Comparison of ENCODE assay signal across 8 mouse cellular contexts in the genomic region with DNA sequence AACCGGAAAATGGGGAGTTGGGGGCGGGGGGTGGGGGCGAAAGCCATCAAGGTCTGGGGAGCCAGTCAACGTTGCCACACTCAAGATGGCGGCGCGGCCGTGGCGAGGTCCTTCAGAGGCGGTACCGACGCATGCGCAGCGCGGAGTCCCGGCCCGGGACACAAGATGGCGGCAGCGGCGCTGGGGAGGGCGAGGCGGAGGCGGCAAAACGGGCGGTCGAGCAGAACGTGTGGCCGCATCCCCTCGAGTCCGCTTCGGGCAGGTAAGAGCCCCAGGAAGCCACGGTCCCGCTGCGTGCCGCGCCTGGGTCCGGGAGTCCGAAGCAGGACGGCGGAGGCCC. TPM values are rescaled to one million over a fixed set of nuclear protein-coding genes. Genes with fewer than 3 reads are reported as not detected.
DNase-seq lines count a peak whose midpoint lies in the region; ATAC-seq lines count a peak whose summit lies in the region.

A gene (plus strand): TSS at position 77 of the 340 bp plus-strand sequence.

- no peaks in the 10 kb centered on the region for H3K27me3 ChIP-seq in forebrain, embryonic 10.5 days (ENCODE audit: poor library complexity, severe bottlenecking)
- no peaks in the 10 kb centered on the region for H3K27me3 ChIP-seq in heart, embryonic 14.5 days (ENCODE audit: control insufficient read depth, insufficient read depth, low read length)
- no peaks in the 10 kb centered on the region for H3K27me3 ChIP-seq in liver, embryonic 12.5 days (replicated peaks)
- no peaks in the 10 kb centered on the region for H3K27me3 ChIP-seq in stomach, embryonic 14.5 days (ENCODE audit: control insufficient read depth, insufficient read depth, low read length)

- peak within 1 kb of the TSS; percentile 97 for H3K4me2 ChIP-seq in heart, embryonic 14.5 days (ENCODE audit: low read length)
- peak within 1 kb of the TSS; percentile 87 for H3K4me2 ChIP-seq in liver, embryonic 12.5 days
- H3K4me2 ChIP-seq in stomach, embryonic 14.5 days (replicated peaks; ENCODE audit: low read depth, low read length), result peak within 1 kb of the TSS; percentile 89

- WGBS in forebrain, embryonic 10.5 days, result under 1% methylated on average over 40 of the region's 40 CpGs
- WGBS in heart, embryonic 14.5 days, result 0% methylated on average over 33 of the region's 40 CpGs
- under 1% methylated on average over 40 of the region's 40 CpGs for WGBS in liver, embryonic 12.5 days (ENCODE audit: insufficient replicate concordance)
- WGBS in stomach, embryonic 14.5 days, result under 1% methylated on average over 40 of the region's 40 CpGs

- H3K9me3 ChIP-seq in forebrain, embryonic 10.5 days, result no peaks in the 10 kb centered on the region
- H3K9me3 ChIP-seq in heart, embryonic 14.5 days (ENCODE audit: control insufficient read depth, low read length), result no peaks in the 10 kb centered on the region
- no peaks in the 10 kb centered on the region for H3K9me3 ChIP-seq in liver, embryonic 12.5 days (replicated peaks)
- H3K9me3 ChIP-seq in stomach, embryonic 14.5 days (ENCODE audit: control insufficient read depth, low read depth, low read length), result no peaks in the 10 kb centered on the region

- peak within 1 kb of the TSS; percentile 94 for H3K4me3 ChIP-seq in forebrain, embryonic 10.5 days
- H3K4me3 ChIP-seq in heart, embryonic 14.5 days (ENCODE audit: control insufficient read depth in 1 of 2, insufficient read depth in 1 of 2, low read depth in 1 of 2, low read length in 2 of 2), result peak within 1 kb of the TSS; percentile 95 to 99
- peak within 1 kb of the TSS; percentile 94 for H3K4me3 ChIP-seq in liver, embryonic 12.5 days
- H3K4me3 ChIP-seq in stomach, embryonic 14.5 days (ENCODE audit: low read depth, low read length), result peak within 1 kb of the TSS; percentile 97

- H3K27ac ChIP-seq in forebrain, embryonic 10.5 days, result peak within 1 kb of the TSS; percentile 100
- peak within 1 kb of the TSS; percentile 100 for H3K27ac ChIP-seq in heart, embryonic 14.5 days (replicated peaks in 1 of 2; ENCODE audit: control insufficient read depth in 1 of 2, insufficient read depth in 1 of 2, low read depth in 2 of 2, low read length in 2 of 2)
- peak within 1 kb of the TSS; percentile 98 for H3K27ac ChIP-seq in liver, embryonic 12.5 days
- peak within 1 kb of the TSS; percentile 100 for H3K27ac ChIP-seq in stomach, embryonic 14.5 days (ENCODE audit: low read length)

- peak; percentile 84 for DNase-seq in c-Kit-negative CD71-positive TER-119-positive erythroid progenitor cells, embryonic 14.5 days (ENCODE audit: low read depth, low spot score)
- DNase-seq in forebrain, embryonic 10.5 days (ENCODE audit: extremely low spot score, low spot score), result peak; percentile 93
- DNase-seq in kidney, postnatal 14 days, result peak; percentile 95
- DNase-seq in naive thymus-derived CD4-positive, alpha-beta T cell, adult 2 months (ENCODE audit: low read depth), result peak; percentile 98

- peaks cover 26% of the 10 kb centered on the region for H3K36me3 ChIP-seq in forebrain, embryonic 10.5 days (replicated peaks)
- peaks cover 24% of the 10 kb centered on the region for H3K36me3 ChIP-seq in heart, embryonic 14.5 days (ENCODE audit: control insufficient read depth, insufficient read depth, low read length)
- H3K36me3 ChIP-seq in liver, embryonic 12.5 days, result peaks cover 21% of the 10 kb centered on the region
- H3K36me3 ChIP-seq in stomach, embryonic 14.5 days (ENCODE audit: control insufficient read depth, insufficient read depth, low read length), result peaks cover 17% of the 10 kb centered on the region; the same call in 1 of the 2 replicates

- H3K9ac ChIP-seq in heart, embryonic 14.5 days (ENCODE audit: low read length), result peak within 1 kb of the TSS; percentile 100
- peak within 1 kb of the TSS; percentile 99 for H3K9ac ChIP-seq in liver, embryonic 12.5 days
- H3K9ac ChIP-seq in stomach, embryonic 14.5 days (replicated peaks; ENCODE audit: low read depth, low read length), result peak within 1 kb of the TSS; percentile 100

- ATAC-seq in CD4-positive, CD25-positive, alpha-beta regulatory T cell, adult 4 months, result peak; percentile 63
- peak; percentile 81 for ATAC-seq in heart, embryonic 14.5 days (ENCODE audit: insufficient number of reproducible peaks, insufficient read depth, low FRiP score, low read depth)
- peak; percentile 79 for ATAC-seq in liver, embryonic 12.5 days
- peak; percentile 77 for ATAC-seq in stomach, embryonic 14.5 days (ENCODE audit: insufficient number of reproducible peaks, insufficient read depth, low FRiP score, low read depth)

- peaks cover 50% of the 10 kb centered on the region for H3K4me1 ChIP-seq in forebrain, embryonic 10.5 days
- peaks cover 10 to 14% of the 10 kb centered on the region in 2 experiments for H3K4me1 ChIP-seq in heart, embryonic 14.5 days (ENCODE audit: control insufficient read depth in 2 of 2, insufficient read depth in 2 of 2, low read length in 2 of 2)
- H3K4me1 ChIP-seq in liver, embryonic 12.5 days, result peaks cover 31% of the 10 kb centered on the region
- peaks cover 15% of the 10 kb centered on the region; the same call in 1 of the 2 replicates for H3K4me1 ChIP-seq in stomach, embryonic 14.5 days (ENCODE audit: control insufficient read depth, insufficient read depth, low read length)

RNA-seq across cellular contexts. Expression of the gene that starts here (rescaled TPM):
- polyA plus RNA-seq in CD4-positive, CD25-positive, alpha-beta regulatory T cell, adult 4 months (2017; shearing (Covaris generic)), result 100 to 1,000 TPM; 106 to 115 TPM
- 78.3 and 84.6 TPM in 2 replicates for polyA plus RNA-seq in forebrain, embryonic 10.5 days (2016; fragmentation: Nextera tagmentation; extraction: Ambion mirVana)
- polyA plus RNA-seq in heart, embryonic 14.5 days (2014; fragmentation: Nextera tagmentation; extraction: Ambion mirVana), result 58.0 and 58.8 TPM in 2 replicates
- 48.6 and 51.5 TPM in 2 replicates for polyA plus RNA-seq in liver, embryonic 12.5 days (2016; fragmentation: Nextera tagmentation; extraction: Ambion mirVana)
- polyA plus RNA-seq in stomach, embryonic 14.5 days (2014; fragmentation: Nextera tagmentation; extraction: Ambion mirVana), result 70.6 and 87.3 TPM in 2 replicates

Comparison
In these comparisons a context has a peak if more than half of its experiments do, and no peak if none do; other contexts are left out.
1. Peak in every context shown above with its lines: DNase-seq, ATAC-seq, H3K4me3 ChIP-seq and H3K27ac ChIP-seq.